Mouse (Mus musculus) stomach, embryonic 14.5 days (tissue): ENCODE results near the gene C330007P06Rik. TPM values are rescaled to one million over a fixed set of nuclear protein-coding genes. Genes with fewer than 3 reads are reported as not detected.

Source experiments
- polyA plus RNA-seq: library from polyadenylated mRNA; unstranded; fragments of >200 nt; fragmentation: Nextera tagmentation; extraction: Ambion mirVana; gene quantifications from 2 replicates; pipeline ENCODE4 v1.2.1, GENCODE M21; 2014

C330007P06Rik gene
- polyA plus RNA-seq, 1 experiment from 2014 or later, result 35.0 TPM

Other genes starting within 250 kb of the C330007P06Rik start
- gene Akap17b, start 228.7 kb downstream of the C330007P06Rik start, polyA plus RNA-seq, result 2.3 and 2.4 TPM in 2 replicates
- gene Slc25a43, start 130.5 kb downstream of the C330007P06Rik start, polyA plus RNA-seq, result 1.4 and 1.7 TPM in 2 replicates
- gene Slc25a5, start 78.5 kb downstream of the C330007P06Rik start, polyA plus RNA-seq, result 560 and 599 TPM in 2 replicates
- gene Ube2a, start 211 bp downstream of the C330007P06Rik start, polyA plus RNA-seq, result 113 and 121 TPM in 2 replicates
- gene Nkrf, start 28.8 kb upstream of the C330007P06Rik start, polyA plus RNA-seq, result 2.6 and 2.9 TPM in 2 replicates
- 21.0 and 24.7 TPM in 2 replicates for gene Sept6, start 117.7 kb upstream of the C330007P06Rik start, polyA plus RNA-seq
- gene Sowahd, start 174.7 kb upstream of the C330007P06Rik start, polyA plus RNA-seq, result 0.27 TPM in 1 of 2 replicates, not detected in the other
- 674 and 682 TPM in 2 replicates for gene Rpl39, start 211.3 kb upstream of the C330007P06Rik start, polyA plus RNA-seq
- 25.4 and 26.3 TPM in 2 replicates for gene Upf3b, start 236.2 kb upstream of the C330007P06Rik start, polyA plus RNA-seq